Mouse (Mus musculus) adrenal gland, postnatal 14 days (tissue): Measurements from ENCODE around the gene Sprtn. TPM values are rescaled to one million over a fixed set of nuclear protein-coding genes. Genes with fewer than 3 reads are reported as not detected.
A peak's percentile ranks its signal among the peaks of the same experiment; 100 is the strongest.

Experiments used
- DNase-seq: peaks from one replicate; pipeline ENCODE4 v3.0.0; 2021; ENCODE audit warnings: mixed read lengths
- total RNA-seq: library from RNA; stranded (reverse); gene quantifications from 2 replicates; pipeline ENCODE4 v1.2.3, GENCODE M21; 2021

Sprtn gene
- total RNA-seq, 1 experiment from 2014 or later = 20.1 TPM

GRCm38 (mm10) chr8:124947865-124948732 is 50.4 kb downstream of the Sprtn start:
- peak; percentile 71 for DNase-seq

GRCm38 (mm10) chr8:124948733-124949111 is 51.0 kb downstream of the Sprtn start:
- no peak for DNase-seq

GRCm38 (mm10) chr8:124949209-124950068 is 51.8 kb downstream of the Sprtn start, which contains the start of gene Egln1:
Gene Egln1 (minus strand): TSS chr8:124949324.
- peak; percentile 89 for DNase-seq

GRCm38 (mm10) chr8:124950069-124950456 is 52.4 kb downstream of the Sprtn start:
- no peak for DNase-seq

- no peak for DNase-seq
These were observed 53.2 kb downstream of the Sprtn start for GRCm38 (mm10) chr8:124950865-124951264.

- no peak for DNase-seq
These were observed 55.5 kb downstream of the Sprtn start for GRCm38 (mm10) chr8:124953188-124953587.

GRCm38 (mm10) chr8:124954572-124955082 is 56.9 kb downstream of the Sprtn start:
- peak; percentile 60 for DNase-seq

Other genes starting within 250 kb of the Sprtn start
- gene 2310022B05Rik, start 234.5 kb upstream of the Sprtn start, total RNA-seq = 38.6 and 39.1 TPM in 2 replicates
- 45.7 and 46.7 TPM in 2 replicates for gene Ttc13, start 175.9 kb upstream of the Sprtn start, total RNA-seq
- 9.6 and 12.4 TPM in 2 replicates for gene Arv1, start 175.7 kb upstream of the Sprtn start, total RNA-seq
- gene Fam89a, start 146.1 kb upstream of the Sprtn start, total RNA-seq = 1.8 TPM in 2 replicates
- 4.7 and 5.4 TPM in 2 replicates for gene Trim67, start 104.8 kb upstream of the Sprtn start, total RNA-seq
- gene Gnpat, start 34.9 kb upstream of the Sprtn start, total RNA-seq = 120 and 127 TPM in 2 replicates
- gene 2810004N23Rik, start 34.8 kb upstream of the Sprtn start, total RNA-seq = 27.0 and 29.8 TPM in 2 replicates
- gene Exoc8, start 181 bp upstream of the Sprtn start, total RNA-seq = 21.5 and 23.8 TPM in 2 replicates
- gene Egln1, start 51.4 kb downstream of the Sprtn start, total RNA-seq = 63.4 and 77.1 TPM in 2 replicates
- gene Tsnax, start 115.1 kb downstream of the Sprtn start, total RNA-seq = 74.1 and 74.7 TPM in 2 replicates
- 3.4 and 3.8 TPM in 2 replicates for gene Disc1, start 156.3 kb downstream of the Sprtn start, total RNA-seq